Mouse (Mus musculus) gastrocnemius, postnatal 14 days (tissue): ENCODE data around the gene Gatc. TPM values are rescaled to one million over a fixed set of nuclear protein-coding genes. Genes with fewer than 3 reads are reported as not detected.

Experiments
- DNase-seq: peaks from one replicate; pipeline ENCODE4 v3.0.0; 2021; ENCODE audit warnings: mixed read lengths
- intact Hi-C: fragments of 180-260 bp; cut with DNase I; formaldehyde crosslinking; loops from one replicate; pipeline ENCODE4 v1.15.1; 2025; ENCODE audit warnings: low total_unique reads
- total RNA-seq, 2 experiments: library from RNA; stranded (reverse); gene quantifications; 2 replicates each; pipeline ENCODE4 v1.2.3; 2021

Gene Gatc
- total RNA-seq, 2 experiments from 2014 or later, result 18.8 to 19.7 TPM

DNA sequence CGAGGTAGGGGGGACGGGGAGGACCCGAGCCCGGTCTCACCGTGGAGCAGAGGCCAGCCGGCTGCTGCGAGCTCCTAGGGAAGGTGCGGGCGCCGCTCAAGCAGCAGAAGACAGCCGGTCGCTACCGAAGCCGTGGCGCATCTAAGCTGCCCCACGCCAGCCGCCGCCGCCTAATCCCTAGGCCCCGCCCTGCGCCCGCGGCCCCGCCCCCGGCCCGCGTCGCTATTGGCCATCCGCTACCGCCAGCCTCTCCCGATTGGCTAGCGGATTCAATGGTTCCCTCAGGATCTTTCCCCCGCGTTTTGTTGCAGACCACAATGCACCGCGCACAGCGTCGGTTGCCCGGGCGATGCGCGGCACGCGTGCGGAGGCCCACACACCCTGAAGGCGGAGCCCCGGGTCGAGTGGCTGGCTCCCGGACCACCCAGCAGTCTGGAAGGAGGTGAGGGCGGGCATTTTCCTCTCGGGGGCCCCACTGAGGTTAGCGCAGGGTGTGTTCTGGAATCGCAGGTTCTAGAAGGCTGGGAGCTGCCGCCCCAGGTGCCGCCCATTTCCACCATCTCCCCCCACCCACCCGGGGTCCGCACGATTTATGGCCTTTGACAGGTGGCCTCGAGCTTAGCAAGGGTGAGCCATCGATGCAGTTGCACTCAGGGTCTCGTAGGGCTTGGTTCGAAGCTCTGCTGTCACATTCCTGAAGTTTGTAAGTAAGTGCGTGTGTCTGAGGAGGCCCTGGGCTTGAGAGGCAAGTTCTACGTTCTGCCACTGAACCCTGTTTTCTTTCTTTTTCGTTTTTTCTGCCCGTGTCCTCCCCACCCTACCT, 40.0 kb downstream of the Gatc start, which contains the start of gene Dynll1:
Gene Dynll1, minus strand, starts transcription at position 208 of the 823 bp plus-strand sequence.
- peak; percentile 98 for DNase-seq
- intact Hi-C loops, result loop anchor here (5.0 kb wide), 1 partner anchor 46 kb away; the partner anchor contains the start of gene Cox6a1

DNA sequence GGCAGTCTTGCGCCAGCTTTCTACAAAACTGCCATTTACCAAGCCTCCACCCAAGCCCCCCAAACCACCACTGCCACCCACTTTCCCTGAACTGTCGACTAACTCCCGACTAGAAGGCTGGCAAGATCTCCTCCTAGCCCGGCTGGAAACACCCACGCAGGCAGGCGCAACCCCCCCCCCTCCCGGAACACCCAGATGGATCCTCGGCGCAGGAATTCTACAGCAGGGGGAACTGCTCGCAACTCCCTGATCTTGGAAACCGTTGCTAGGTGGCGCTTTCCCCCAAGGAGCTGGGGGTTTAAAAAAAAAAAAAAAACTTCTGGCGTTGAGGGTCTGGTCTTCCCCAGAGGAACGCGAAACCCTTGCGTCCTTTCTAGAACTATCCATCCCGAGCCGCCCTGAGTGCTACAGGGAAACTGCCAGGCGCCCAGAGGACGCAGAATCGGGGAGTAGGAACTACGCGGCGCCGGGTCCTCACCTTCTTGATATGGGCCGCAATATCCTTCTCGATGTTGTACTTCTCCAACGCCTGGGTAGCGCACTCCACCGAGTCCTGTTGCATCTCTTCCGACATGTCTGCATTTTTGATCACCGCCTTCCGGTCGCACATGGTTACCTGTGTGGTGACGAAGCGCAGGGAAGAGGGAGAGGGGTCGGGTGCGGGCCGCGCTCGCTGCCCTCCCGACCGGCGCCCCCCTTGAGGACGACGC, 40.8 kb downstream of the Gatc start:
- DNase-seq, result peak; percentile 58
- intact Hi-C loops, result loop anchor here (5.0 kb wide), 1 partner anchor 47 kb away; the partner anchor contains the start of gene Cox6a1

DNA sequence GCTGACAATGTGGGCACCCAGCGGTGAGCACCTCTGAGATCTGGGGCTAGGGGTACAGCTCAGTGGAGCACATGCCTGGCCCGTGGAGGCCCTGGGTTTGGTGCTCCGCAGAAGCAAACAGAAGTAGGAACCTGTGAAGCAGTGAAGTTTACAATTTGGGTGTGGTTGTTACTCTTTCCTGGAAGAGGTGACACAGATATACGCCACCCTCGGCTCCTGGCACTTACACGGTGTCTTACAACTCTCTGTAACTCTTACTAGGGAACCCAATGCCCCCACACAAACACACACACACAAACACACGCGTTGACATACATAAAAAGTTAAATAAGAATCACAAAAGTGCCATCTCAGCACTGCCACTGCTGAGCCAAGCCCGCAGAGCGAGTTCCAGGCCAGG, 44.6 kb downstream of the Gatc start:
- intact Hi-C loops, result no loop called here
- DNase-seq, result no peak

DNA sequence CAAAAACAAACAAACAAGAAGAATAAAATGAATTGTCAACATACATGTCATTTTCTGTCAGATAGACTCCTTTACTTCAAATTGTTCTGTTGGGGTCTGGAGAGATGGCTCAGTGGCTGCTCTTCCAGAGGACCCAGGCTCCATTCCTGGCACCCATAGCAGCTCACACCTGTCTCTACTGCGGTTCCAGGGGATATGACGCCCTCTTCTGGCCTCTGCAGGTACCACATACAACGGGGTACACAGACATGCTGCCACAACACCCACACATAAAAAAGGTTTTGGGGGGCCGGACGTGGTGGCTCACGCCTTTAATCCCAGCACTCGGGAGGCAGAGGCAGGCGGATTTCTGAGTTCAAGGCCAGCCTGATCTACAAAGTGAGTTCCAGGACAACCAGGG, 46.8 kb downstream of the Gatc start:
- intact Hi-C loops, result no loop called here
- DNase-seq, result no peak

DNA sequence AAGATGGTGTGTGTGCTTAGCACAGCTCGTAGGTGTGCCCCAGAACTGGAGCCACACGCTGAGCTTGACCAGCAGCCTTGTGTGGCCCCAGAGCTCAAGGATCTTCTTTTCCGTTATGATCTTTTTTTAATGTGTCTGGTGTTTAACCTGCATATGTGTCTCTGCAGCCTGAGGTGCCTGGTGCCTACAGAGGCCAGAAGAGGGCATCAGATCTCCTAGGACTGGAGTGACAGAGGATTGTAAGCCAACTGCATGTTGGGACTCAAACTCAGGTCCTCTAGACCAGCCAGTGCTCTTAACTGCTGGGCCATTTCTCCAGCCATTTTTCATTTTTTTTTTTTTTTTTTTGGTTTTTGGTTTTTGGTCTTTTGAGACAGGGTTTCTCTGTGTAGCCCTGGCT, 56.2 kb downstream of the Gatc start:
- DNase-seq, result no peak
- intact Hi-C loops, result no loop called here

Other genes with a start within 250 kb of the Gatc start
- not detected for gene Gm10401, start 242.9 kb downstream of the Gatc start, total RNA-seq
- 10 to 100 TPM; 58.1 to 67.2 TPM for gene Acads, start 221.8 kb downstream of the Gatc start, total RNA-seq
- 10 to 100 TPM; 12.2 to 12.7 TPM for gene Unc119b, start 206.2 kb downstream of the Gatc start, total RNA-seq
- gene Mlec, start 183.0 kb downstream of the Gatc start, total RNA-seq, result 100 to 1,000 TPM; 216 to 235 TPM
- 1 to 10 TPM; 1.2 to 1.3 TPM for gene Cabp1, start 146.8 kb downstream of the Gatc start, total RNA-seq
- gene Pop5, start 105.3 kb downstream of the Gatc start, total RNA-seq, result 10 to 100 TPM; 24.0 to 25.4 TPM
- 100 to 1,000 TPM; 238 to 257 TPM for gene Rnf10, start 68.3 kb downstream of the Gatc start, total RNA-seq
- gene Coq5, start 61.5 kb downstream of the Gatc start, total RNA-seq, result 100 to 1,000 TPM in 1 of 2 experiments, 10 to 100 TPM in 1; 84.0 to 101 TPM
- gene Dynll1, start 40.2 kb downstream of the Gatc start, total RNA-seq, result 100 to 1,000 TPM in 1 of 2 experiments, 10 to 100 TPM in 1; 84.8 to 138 TPM
- 10 to 100 TPM; 14.5 to 15.9 TPM for gene Srsf9, start 14.0 kb downstream of the Gatc start, total RNA-seq
- gene Triap1, start within 50 bp of the Gatc start, total RNA-seq, result 10 to 100 TPM; 12.4 to 15.2 TPM
- gene Cox6a1, start 7.8 kb upstream of the Gatc start, total RNA-seq, result 100 to 1,000 TPM; 105 to 114 TPM
- gene Msi1, start 88.4 kb upstream of the Gatc start, total RNA-seq, result 1 to 10 TPM; 1.0 to 1.9 TPM
- gene Pla2g1b, start 125.1 kb upstream of the Gatc start, total RNA-seq, result not detected
- gene Sirt4, start 143.5 kb upstream of the Gatc start, total RNA-seq, result 10 to 100 TPM; 10.3 to 16.6 TPM
- 10 to 100 TPM; 80.6 to 83.4 TPM for gene Pxn, start 165.5 kb upstream of the Gatc start, total RNA-seq
- 100 to 1,000 TPM; 780 to 872 TPM for gene Rplp0, start 218.3 kb upstream of the Gatc start, total RNA-seq
- gene Gcn1l1, start 224.1 kb upstream of the Gatc start, total RNA-seq, result 10 to 100 TPM; 28.7 to 31.3 TPM